Mouse (Mus musculus) limb, embryonic 11.5 days (tissue): Measurements from ENCODE around the gene Nck1. TPM values are rescaled to one million over a fixed set of nuclear protein-coding genes. Genes with fewer than 3 reads are reported as not detected.

Experiments
- ATAC-seq: fragments of 200-750 bp; cut with Nextera tagmentation; 2 replicates; pipeline ENCODE4 v1.8.0; 2017; ENCODE audit warnings: low read depth; ENCODE audit not compliant: insufficient number of reproducible peaks, low FRiP score, low TSS enrichment
- DNase-seq: peaks from one replicate; pipeline ENCODE4 v3.0.0-alpha.2; 2015; ENCODE audit warnings: low spot score
- H3K27ac ChIP-seq: fragments of 300-500 bp; sonication (generic); replicated peaks from 2 replicates; pipeline ENCODE4 v1.5.1; 2014; ENCODE audit warnings: low read depth, mild to moderate bottlenecking, low read length
- H3K27me3 ChIP-seq: fragments of 300-500 bp; sonication (generic); 2 replicates; pipeline ENCODE4 v1.6.1; 2014; ENCODE audit warnings: mild to moderate bottlenecking, low read length, mixed read lengths; ENCODE audit not compliant: control insufficient read depth, insufficient read depth
- H3K36me3 ChIP-seq: fragments of 300-500 bp; sonication (generic); 2 replicates; pipeline ENCODE4 v1.6.1; 2014; ENCODE audit warnings: mild to moderate bottlenecking, low read length, moderate library complexity, mixed read lengths; ENCODE audit not compliant: control insufficient read depth, insufficient read depth
- H3K4me1 ChIP-seq: fragments of 300-500 bp; sonication (generic); 2 replicates; pipeline ENCODE4 v1.6.1; 2014; ENCODE audit warnings: low read length, mixed read lengths; ENCODE audit not compliant: control insufficient read depth, insufficient read depth
- H3K4me2 ChIP-seq: fragments of 300-500 bp; sonication (generic); 2 replicates; pipeline ENCODE4 v1.6.1; 2014; ENCODE audit warnings: low read depth, mild to moderate bottlenecking, moderate library complexity; ENCODE audit not compliant: severe bottlenecking
- H3K4me3 ChIP-seq: fragments of 300-500 bp; sonication (generic); 2 replicates; pipeline ENCODE4 v1.5.1; 2014; ENCODE audit warnings: low read depth, low read length
- H3K9ac ChIP-seq: fragments of 300-500 bp; sonication (generic); 2 replicates; pipeline ENCODE4 v1.6.1; 2014; ENCODE audit warnings: mild to moderate bottlenecking, low read length
- H3K9me3 ChIP-seq: fragments of 300-500 bp; sonication (generic); 2 replicates; pipeline ENCODE4 v1.6.1; 2016; ENCODE audit warnings: low read length; ENCODE audit not compliant: control insufficient read depth
- WGBS: fragments of 180-500 bp; shearing (Covaris S2); extraction: QIAGEN DNeasy Blood & Tissue Kit; methylation state at CpG from one replicate; pipeline ENCODE4 v1.1.7; 2014; 5-methylcytosine and 5-hydroxymethylcytosine counted together
- polyA plus RNA-seq: library from polyadenylated mRNA; unstranded; fragments of >200 nt; fragmentation: Nextera tagmentation; extraction: Ambion mirVana; gene quantifications from 2 replicates; pipeline ENCODE4 v1.2.1, GENCODE M21; 2014

Gene Nck1
- polyA plus RNA-seq, result 76.9 and 80.6 TPM in 2 replicates

- ATAC-seq, result peak; percentile 99
- H3K27ac ChIP-seq, result peak within 1 kb of the TSS; percentile 85
- peak within 1 kb of the TSS; percentile 91 for H3K9ac ChIP-seq
- 0 out of 2 replicates have a peak, but pooled peaks cover 5% of the 10 kb centered on the region for H3K4me1 ChIP-seq
- no peaks in the 10 kb centered on the region for H3K27me3 ChIP-seq
- H3K9me3 ChIP-seq, result no peaks in the 10 kb centered on the region
- H3K4me2 ChIP-seq, result peak within 1 kb of the TSS; percentile 78
- H3K4me3 ChIP-seq, result peak within 1 kb of the TSS; percentile 93
- H3K36me3 ChIP-seq, result no peaks in the 10 kb centered on the region
- peak; percentile 98 for DNase-seq
- 0% methylated on average over 86 of the region's 93 CpGs for WGBS
Observed at GRCm38 (mm10) chr9:100545715-100546593, at the start of gene Nck1. Nck1 (minus strand) TSS chr9:100546134.

GRCm38 (mm10) chr9:100590462-100590861, 44.5 kb upstream of the Nck1 start:
- H3K9ac ChIP-seq, result no peak overlapping the region
- no peak overlapping the region for H3K27ac ChIP-seq
- DNase-seq (no peak), ATAC-seq (no peak)
- no peaks in the 10 kb centered on the region for H3K4me1 ChIP-seq
- WGBS, result 77% methylated on average over 4 of the region's 4 CpGs
- H3K27me3 ChIP-seq, result no peaks in the 10 kb centered on the region
- no peaks in the 10 kb centered on the region for H3K36me3 ChIP-seq
- H3K4me3 ChIP-seq, result no peak overlapping the region
- no peak overlapping the region for H3K4me2 ChIP-seq
- H3K9me3 ChIP-seq, result no peaks in the 10 kb centered on the region

DNA sequence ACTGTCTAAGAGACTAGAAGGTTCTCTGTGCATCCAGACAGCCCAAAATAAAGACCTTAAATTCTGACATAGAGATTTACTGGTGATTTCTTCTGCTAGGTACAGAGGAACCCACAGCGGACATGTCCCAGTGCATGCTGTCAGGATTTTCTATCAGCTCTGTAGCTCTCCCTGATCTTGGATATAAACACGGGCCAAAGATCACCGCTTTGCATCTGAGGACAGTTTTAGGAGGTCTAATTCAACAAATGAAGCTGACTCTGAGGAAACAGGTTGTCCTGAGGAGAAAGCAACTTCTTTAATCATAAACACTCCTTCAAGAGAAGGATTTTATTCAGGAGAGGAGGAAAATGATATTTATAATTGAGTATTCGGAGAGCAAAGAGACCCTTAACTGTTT, 38.1 kb upstream of the Nck1 start:
- no peak overlapping the region for H3K9ac ChIP-seq
- no peak overlapping the region for H3K4me3 ChIP-seq
- ATAC-seq, result no peak
- DNase-seq, result no peak
- 84% methylated on average over 4 of the region's 4 CpGs for WGBS
- H3K4me1 ChIP-seq, result peaks cover 4% of the 10 kb centered on the region; the same call in 1 of the 2 replicates
- H3K27me3 ChIP-seq, result no peaks in the 10 kb centered on the region
- no peaks in the 10 kb centered on the region for H3K36me3 ChIP-seq
- H3K27ac ChIP-seq, result no peak overlapping the region
- H3K4me2 ChIP-seq, result no peak overlapping the region
- no peaks in the 10 kb centered on the region for H3K9me3 ChIP-seq

GRCm38 (mm10) chr9:100582883-100583575, 37.1 kb upstream of the Nck1 start:
- 80% methylated on average over 13 of the region's 13 CpGs for WGBS
- no peaks in the 10 kb centered on the region for H3K9me3 ChIP-seq

GRCm38 (mm10) chr9:100581543-100582492, 35.9 kb upstream of the Nck1 start:
- Histone ChIP-seq H3K4me3 (no peak overlapping the region), H3K27me3 (no peaks in the 10 kb centered on the region), H3K9ac (no peak overlapping the region), H3K4me2 (no peak overlapping the region), H3K36me3 (no peaks in the 10 kb centered on the region), H3K27ac (no peak overlapping the region), H3K4me1 (peaks cover 4% of the 10 kb centered on the region; the same call in 1 of the 2 replicates), H3K9me3 (no peaks in the 10 kb centered on the region)
- WGBS, result 47% methylated on average over 13 of the region's 13 CpGs
- ATAC-seq (peak; percentile 70), DNase-seq (peak; percentile 56)

More at GRCm38 (mm10) chr9:100582883-100583575, 37.1 kb upstream of the Nck1 start:
- Histone ChIP-seq H3K4me2 (no peak overlapping the region), H3K9ac (no peak overlapping the region), H3K4me1 (peaks cover 4% of the 10 kb centered on the region; the same call in 1 of the 2 replicates), H3K27me3 (no peaks in the 10 kb centered on the region), H3K36me3 (no peaks in the 10 kb centered on the region), H3K4me3 (no peak overlapping the region), H3K27ac (no peak overlapping the region)
- DNase-seq (no peak), ATAC-seq (no peak)

DNA sequence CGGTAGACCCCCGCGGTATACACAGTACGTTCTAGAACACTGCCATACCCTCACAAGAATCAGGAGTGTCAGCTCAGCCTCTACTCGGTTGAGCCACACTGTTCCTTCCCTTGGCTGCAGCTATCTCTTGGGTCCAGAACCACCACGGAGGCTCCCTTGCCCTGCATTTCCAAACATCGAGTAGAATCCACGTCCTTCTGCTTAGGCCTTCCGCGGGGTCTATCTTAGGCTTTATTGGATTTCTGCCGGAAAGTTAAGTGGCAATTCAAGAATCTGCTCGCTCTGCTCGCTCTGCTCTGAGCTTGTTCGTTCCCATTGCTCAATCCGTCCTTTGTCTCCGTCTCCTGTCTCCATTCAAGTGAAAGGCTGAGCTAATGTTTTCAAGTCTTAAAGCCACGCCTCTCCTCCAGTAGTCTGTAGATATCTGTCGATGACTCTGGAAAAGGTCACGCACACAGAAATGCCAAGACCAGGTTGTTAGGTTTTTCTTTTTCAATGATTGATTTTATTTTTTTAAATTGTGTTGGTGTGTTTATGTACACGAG, 34.3 kb upstream of the Nck1 start:
- Histone ChIP-seq H3K9ac (no peak overlapping the region), H3K27ac (no peak overlapping the region)
- no peak for DNase-seq

GRCm38 (mm10) chr9:100573942-100574341, 28.0 kb upstream of the Nck1 start:
- Histone ChIP-seq H3K27ac (no peak overlapping the region), H3K4me3 (no peak overlapping the region), H3K9me3 (no peaks in the 10 kb centered on the region), H3K27me3 (peaks cover 6% of the 10 kb centered on the region; the same call in 1 of the 2 replicates), H3K4me2 (no peak overlapping the region), H3K4me1 (0 out of 2 replicates have a peak, but pooled peaks cover 3% of the 10 kb centered on the region), H3K9ac (no peak overlapping the region), H3K36me3 (no peaks in the 10 kb centered on the region)
- 72% methylated on average over 5 of the region's 5 CpGs for WGBS
- DNase-seq (no peak), ATAC-seq (no peak)

More for the DNA sequence above, 34.3 kb upstream of the Nck1 start:
- Histone ChIP-seq H3K36me3 (no peaks in the 10 kb centered on the region), H3K4me1 (peaks cover 4% of the 10 kb centered on the region; the same call in 1 of the 2 replicates), H3K9me3 (no peaks in the 10 kb centered on the region), H3K27me3 (no peaks in the 10 kb centered on the region), H3K4me2 (no peak overlapping the region), H3K4me3 (no peak overlapping the region)
- no peak for ATAC-seq
- WGBS, result 82% methylated on average over 20 of the region's 20 CpGs
